Mouse (Mus musculus) MEL (cell line): Measurements from ENCODE around the gene Necab3. TPM values are rescaled to one million over a fixed set of nuclear protein-coding genes. Genes with fewer than 3 reads are reported as not detected.

Experiments
- DNase-seq: peaks from one replicate; pipeline ENCODE4 v3.0.0; 2011; ENCODE audit warnings: low read depth, low spot score
- H3K27ac ChIP-seq: 2 replicates; pipeline ENCODE4 v1.5.1; 2012; ENCODE audit warnings: low read depth, mild to moderate bottlenecking, control low read depth, low read length, moderate library complexity; ENCODE audit not compliant: control insufficient read depth
- H3K27me3 ChIP-seq, 2 experiments: fragments of 150-350 bp in 1 of 2; sonication (generic) in 1 of 2; 2 replicates each; pipeline ENCODE4 v1.6.1; 2012; ENCODE audit warnings: low read length in 2 of 2, mild to moderate bottlenecking in 2 of 2, improper control_type of control experiment in 1 of 2, moderate library complexity in 1 of 2; ENCODE audit not compliant: insufficient read depth in 2 of 2, control insufficient read depth in 1 of 2
- H3K36me3 ChIP-seq, 2 experiments: 2 replicates each; pipeline ENCODE4 v1.6.1; 2012 to 2014; ENCODE audit warnings: low read length in 2 of 2, improper control_type of control experiment in 1 of 2, inconsistent platforms in 1 of 2, mild to moderate bottlenecking in 1 of 2; ENCODE audit not compliant: insufficient read depth in 2 of 2, control insufficient read depth in 1 of 2
- H3K4me1 ChIP-seq, 2 experiments: fragments of 150-350 bp in 1 of 2; sonication (generic) in 1 of 2; 2 replicates each; pipeline ENCODE4 v1.6.1; 2012; ENCODE audit warnings: low read length in 2 of 2, improper control_type of control experiment in 1 of 2, mild to moderate bottlenecking in 1 of 2; ENCODE audit not compliant: insufficient read depth in 2 of 2, control insufficient read depth in 1 of 2
- H3K4me3 ChIP-seq, 2 experiments: fragments of 150-350 bp in 1 of 2; sonication (generic) in 1 of 2; 2 replicates each; pipeline ENCODE4 v1.5.1; 2012; ENCODE audit warnings: low read depth in 2 of 2, low read length in 2 of 2, mild to moderate bottlenecking in 2 of 2, moderate library complexity in 2 of 2, control low read depth in 1 of 2, improper control_type of control experiment in 1 of 2; ENCODE audit not compliant: control insufficient read depth in 1 of 2, insufficient read depth in 1 of 2
- H3K79me2 ChIP-seq: 2 replicates; pipeline ENCODE4 v1.6.1; 2012; ENCODE audit warnings: mild to moderate bottlenecking, low read length, moderate library complexity; ENCODE audit not compliant: control insufficient read depth, poor library complexity, insufficient read depth
- H3K9ac ChIP-seq: 2 replicates; pipeline ENCODE4 v1.6.1; 2012; ENCODE audit warnings: low read depth, mild to moderate bottlenecking, control low read depth, low read length, moderate library complexity; ENCODE audit not compliant: control insufficient read depth, poor library complexity, severe bottlenecking
- H3K9me3 ChIP-seq: fragments of 150-350 bp; sonication (generic); replicated peaks from 2 replicates; pipeline ENCODE4 v1.6.1; 2012; ENCODE audit warnings: mild to moderate bottlenecking, low read length, improper control_type of control experiment, moderate library complexity; ENCODE audit not compliant: insufficient read depth
- BHLHE40 ChIP-seq: IDR thresholded peaks from 2 replicates; pipeline ENCODE4 v1.6.1; 2012; ENCODE audit warnings: low read depth, mild to moderate bottlenecking, inconsistent platforms, low read length, improper control_type of control experiment, borderline replicate concordance
- CHD2 ChIP-seq: IDR thresholded peaks from 2 replicates; pipeline ENCODE4 v1.6.1; 2011; ENCODE audit warnings: low read length, improper control_type of control experiment
- CTCF ChIP-seq, 3 experiments: IDR thresholded peaks in 2 of 3; conservative IDR thresholded peaks in 1 of 3; 2 replicates each; pipeline ENCODE4 v1.5.1; 2011 to 2012; ENCODE audit warnings: low read length in 3 of 3, low read depth in 2 of 3, mild to moderate bottlenecking in 2 of 3, improper control_type of control experiment in 1 of 3, inconsistent platforms in 1 of 3, mixed read lengths in 1 of 3, moderate library complexity in 1 of 3; ENCODE audit not compliant: control insufficient read depth in 1 of 3, insufficient read depth in 1 of 3, poor library complexity in 1 of 3, severe bottlenecking in 1 of 3
- E2F4 ChIP-seq: IDR thresholded peaks from 2 replicates; pipeline ENCODE4 v1.6.1; 2011; ENCODE audit warnings: low read depth, low read length, improper control_type of control experiment, borderline replicate concordance
- ELF1 ChIP-seq: IDR thresholded peaks from 2 replicates; pipeline ENCODE4 v1.6.1; 2014; ENCODE audit warnings: low read depth, mild to moderate bottlenecking, inconsistent platforms, low read length, improper control_type of control experiment, moderate library complexity
- EP300 ChIP-seq, 2 experiments: IDR thresholded peaks; 2 replicates each; pipeline ENCODE4 v1.6.1; 2011; ENCODE audit warnings: improper control_type of control experiment in 2 of 2, low read length in 2 of 2, low read depth in 1 of 2, mild to moderate bottlenecking in 1 of 2
- GABPA ChIP-seq: IDR thresholded peaks from 2 replicates; pipeline ENCODE4 v1.6.1; 2012; ENCODE audit warnings: low read depth, mild to moderate bottlenecking, inconsistent platforms, low read length, improper control_type of control experiment, moderate library complexity
- HCFC1 ChIP-seq: IDR thresholded peaks from 2 replicates; pipeline ENCODE4 v1.6.1; 2012; ENCODE audit warnings: low read depth, mild to moderate bottlenecking, inconsistent platforms, low read length, improper control_type of control experiment, moderate library complexity
- JUND ChIP-seq: IDR thresholded peaks from 2 replicates; pipeline ENCODE4 v1.6.1; 2011; ENCODE audit warnings: low read depth, mild to moderate bottlenecking, improper control_type of control experiment, low read length
- KAT2A ChIP-seq: conservative IDR thresholded peaks from 2 replicates; pipeline ENCODE4 v1.6.1; 2012; ENCODE audit warnings: low read depth, low read length, improper control_type of control experiment, inconsistent platforms
- MYB ChIP-seq: IDR thresholded peaks from 2 replicates; pipeline ENCODE4 v1.6.1; 2011; ENCODE audit warnings: mild to moderate bottlenecking, low read depth, low read length, improper control_type of control experiment
- MYC ChIP-seq: IDR thresholded peaks from 2 replicates; pipeline ENCODE4 v1.6.1; 2011; ENCODE audit warnings: low read depth, mild to moderate bottlenecking, low read length, improper control_type of control experiment, moderate library complexity
- NELFE ChIP-seq: IDR thresholded peaks from 2 replicates; pipeline ENCODE4 v1.6.1; 2011; ENCODE audit warnings: low read depth, low read length, improper control_type of control experiment
- NRF1 ChIP-seq: IDR thresholded peaks from 2 replicates; pipeline ENCODE4 v1.6.1; 2014; ENCODE audit warnings: low read depth, mild to moderate bottlenecking, inconsistent platforms, low read length, improper control_type of control experiment, moderate library complexity; ENCODE audit not compliant: poor library complexity, insufficient read depth, severe bottlenecking
- POLR2A ChIP-seq, 2 experiments: IDR thresholded peaks; 2 replicates each; pipeline ENCODE4 v1.6.1; 2011 to 2012; ENCODE audit warnings: low read length in 2 of 2, mild to moderate bottlenecking in 2 of 2, control low read depth in 1 of 2, improper control_type of control experiment in 1 of 2, low read depth in 1 of 2, moderate library complexity in 1 of 2; ENCODE audit not compliant: control insufficient read depth in 1 of 2, insufficient read depth in 1 of 2, poor library complexity in 1 of 2
- RCOR1 ChIP-seq: IDR thresholded peaks from 2 replicates; pipeline ENCODE4 v1.6.1; 2012; ENCODE audit warnings: low read depth, mild to moderate bottlenecking, inconsistent platforms, low read length, improper control_type of control experiment
- SMC3 ChIP-seq: IDR thresholded peaks from 2 replicates; pipeline ENCODE4 v1.6.1; 2011; ENCODE audit warnings: low read depth, low read length, improper control_type of control experiment
- TAL1 ChIP-seq: IDR thresholded peaks from 2 replicates; pipeline ENCODE4 v1.6.1; 2012; ENCODE audit warnings: mild to moderate bottlenecking, inconsistent platforms, low read length, moderate library complexity, mixed read lengths
- TBP ChIP-seq: IDR thresholded peaks from 2 replicates; pipeline ENCODE4 v1.8.0; 2011; ENCODE audit warnings: low read depth, low read length, improper control_type of control experiment
- USF1 ChIP-seq: IDR thresholded peaks from 2 replicates; pipeline ENCODE4 v1.6.1; 2014; ENCODE audit warnings: low read depth, mild to moderate bottlenecking, inconsistent platforms, low read length, improper control_type of control experiment, moderate library complexity
- USF2 ChIP-seq, 2 experiments: IDR thresholded peaks; 2 replicates each; pipeline ENCODE4 v1.6.1; 2011 to 2012; ENCODE audit warnings: improper control_type of control experiment in 2 of 2, low read length in 2 of 2, borderline replicate concordance in 1 of 2, inconsistent platforms in 1 of 2, low read depth in 1 of 2, mild to moderate bottlenecking in 1 of 2; ENCODE audit not compliant: insufficient read depth in 1 of 2
- ZC3H11A ChIP-seq: IDR thresholded peaks from 2 replicates; pipeline ENCODE4 v1.6.1; 2012; ENCODE audit warnings: low read depth, mild to moderate bottlenecking, inconsistent platforms, low read length, improper control_type of control experiment
- ZKSCAN1 ChIP-seq: IDR thresholded peaks from 2 replicates; pipeline ENCODE4 v1.6.1; 2012; ENCODE audit warnings: low read depth, mild to moderate bottlenecking, inconsistent platforms, low read length, improper control_type of control experiment, moderate library complexity
- ZMIZ1 ChIP-seq: IDR thresholded peaks from 2 replicates; pipeline ENCODE4 v1.6.1; 2012; ENCODE audit warnings: low read depth, mild to moderate bottlenecking, inconsistent platforms, low read length, improper control_type of control experiment, moderate library complexity
- ZNF384 ChIP-seq: IDR thresholded peaks from 2 replicates; pipeline ENCODE4 v1.6.1; 2012; ENCODE audit warnings: low read depth, mild to moderate bottlenecking, inconsistent platforms, low read length, improper control_type of control experiment
- polyA plus RNA-seq, 2 experiments: library from polyadenylated mRNA; stranded (reverse) in 1 of 2; unstranded in 1 of 2; fragments of >175 nt in 1 of 2; fragments of >200 nt in 1 of 2; gene quantifications; 2 replicates each; pipeline versions ENCODE4 v1.2.1 to v1.2.4; 2012; ENCODE audit warnings: low replicate concordance in 2 of 2, low read depth in 1 of 2; ENCODE audit not compliant: insufficient read length in 2 of 2, insufficient read depth in 1 of 2, missing spikeins in 1 of 2
- total RNA-seq: library from RNA; depleted of rRNA; stranded (reverse); fragments of 300-350 nt; gene quantifications from 2 replicates; pipeline ENCODE4 v1.2.3, GENCODE M21; 2012

Necab3 gene
- total and polyA plus RNA-seq, 3 experiments = 4.0 to 12.1 TPM; not detected in 1

GRCm38 (mm10) chr2:154600586-154600985 is 41.9 kb upstream of the Necab3 start:
- Histone ChIP-seq H3K79me2 (peaks cover 1% of the 10 kb centered on the region; the same call in 1 of the 2 replicates), H3K36me3 (peaks cover 0 to 3% of the 10 kb centered on the region in 2 experiments; a peak in 1 of 4 replicates), H3K9ac (no peak overlapping the region), H3K4me1 (peaks cover 2 to 3% of the 10 kb centered on the region in 2 experiments; a peak in 2 of 4 replicates), H3K27me3 (no peaks in the 10 kb centered on the region), H3K9me3 (no peaks in the 10 kb centered on the region), H3K27ac (no peak overlapping the region), H3K4me3 (no peak overlapping the region)
- TF ChIP-seq EP300 (IDR thresholded peaks at IDR 0.05; ENCODE audit: low read depth in 1 of 2, low read length in 2 of 2) = no peak
- no peak for TF ChIP-seq GABPA
- TF ChIP-seq USF2 (IDR thresholded peaks at IDR 0.05; ENCODE audit: borderline replicate concordance in 1 of 2, insufficient read depth in 1 of 2, low read depth in 1 of 2, low read length in 2 of 2) = no peak
- TF ChIP-seq SMC3 = peak; percentile 25; the same call in 1 of the 2 replicates
- no peak for TF ChIP-seq E2F4
- TF ChIP-seq TBP = peak; percentile 96
- no peak for TF ChIP-seq NRF1
- TF ChIP-seq ZMIZ1 = no peak
- no peak for TF ChIP-seq ELF1
- TF ChIP-seq CHD2 = no peak
- TF ChIP-seq RCOR1 = no peak
- TF ChIP-seq ZC3H11A = no peak
- TF ChIP-seq ZNF384 = no peak
- TF ChIP-seq CTCF (IDR thresholded peaks at IDR 0.05 in 2 of 3, conservative IDR thresholded peaks at IDR 0.05 in 1 of 3; ENCODE audit: control insufficient read depth in 1 of 3, insufficient read depth in 1 of 3, low read depth in 2 of 3, low read length in 3 of 3, poor library complexity in 1 of 3, severe bottlenecking in 1 of 3) = peak in 1 of 3 experiments; percentile 36; a peak in 2 of 6 replicates
- no peak for TF ChIP-seq KAT2A
- TF ChIP-seq NELFE = no peak
- TF ChIP-seq ZKSCAN1 = no peak
- TF ChIP-seq USF1 = no peak
- no peak for TF ChIP-seq BHLHE40
- DNase-seq = no peak

DNA sequence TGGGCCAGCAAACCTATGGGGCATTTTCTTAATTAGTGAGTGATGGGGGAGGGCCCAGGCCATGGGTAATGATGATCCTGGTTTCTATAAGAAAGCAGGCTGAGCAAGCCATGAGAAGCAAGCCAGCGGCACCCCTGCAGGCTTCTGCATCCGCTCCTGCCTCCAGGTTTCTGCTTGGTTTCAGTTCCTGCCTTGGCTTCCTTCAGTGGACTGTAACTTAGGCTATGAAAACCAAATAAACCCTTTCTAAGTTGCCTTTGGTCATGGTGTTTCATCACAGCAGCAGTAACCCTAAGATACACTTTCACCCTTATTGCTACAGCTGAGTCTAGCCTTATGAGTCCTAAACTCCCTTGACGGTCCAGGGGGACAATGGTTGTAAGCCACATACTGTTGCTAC is 38.7 kb upstream of the Necab3 start:
- no peaks in the 10 kb centered on the region for H3K4me1 ChIP-seq
- no peaks in the 10 kb centered on the region for H3K27me3 ChIP-seq
- H3K36me3 ChIP-seq = no peaks in the 10 kb centered on the region
- H3K9me3 ChIP-seq = no peaks in the 10 kb centered on the region
- TF ChIP-seq TBP (no peak), HCFC1 (no peak), EP300 (IDR thresholded peaks at IDR 0.05; ENCODE audit: low read depth in 1 of 2, low read length in 2 of 2) (no peak), KAT2A (no peak), SMC3 (no peak), MYC (no peak), NRF1 (no peak), MYB (no peak), RCOR1 (no peak), POLR2A (IDR thresholded peaks at IDR 0.05; ENCODE audit: control insufficient read depth in 1 of 2, insufficient read depth in 1 of 2, low read depth in 1 of 2, low read length in 2 of 2, poor library complexity in 1 of 2) (no peak), JUND (no peak), TAL1 (no peak), ZMIZ1 (no peak), ZNF384 (no peak), USF2 (IDR thresholded peaks at IDR 0.05; ENCODE audit: borderline replicate concordance in 1 of 2, insufficient read depth in 1 of 2, low read depth in 1 of 2, low read length in 2 of 2) (no peak)
- no peak overlapping the region for H3K27ac ChIP-seq
- DNase-seq = no peak
- H3K79me2 ChIP-seq = no peaks in the 10 kb centered on the region
- H3K4me3 ChIP-seq = no peak overlapping the region
- H3K9ac ChIP-seq = no peak overlapping the region
